Mouse (Mus musculus): ENCODE data around the gene Ceacam9.

Gene Ceacam9

DNA sequence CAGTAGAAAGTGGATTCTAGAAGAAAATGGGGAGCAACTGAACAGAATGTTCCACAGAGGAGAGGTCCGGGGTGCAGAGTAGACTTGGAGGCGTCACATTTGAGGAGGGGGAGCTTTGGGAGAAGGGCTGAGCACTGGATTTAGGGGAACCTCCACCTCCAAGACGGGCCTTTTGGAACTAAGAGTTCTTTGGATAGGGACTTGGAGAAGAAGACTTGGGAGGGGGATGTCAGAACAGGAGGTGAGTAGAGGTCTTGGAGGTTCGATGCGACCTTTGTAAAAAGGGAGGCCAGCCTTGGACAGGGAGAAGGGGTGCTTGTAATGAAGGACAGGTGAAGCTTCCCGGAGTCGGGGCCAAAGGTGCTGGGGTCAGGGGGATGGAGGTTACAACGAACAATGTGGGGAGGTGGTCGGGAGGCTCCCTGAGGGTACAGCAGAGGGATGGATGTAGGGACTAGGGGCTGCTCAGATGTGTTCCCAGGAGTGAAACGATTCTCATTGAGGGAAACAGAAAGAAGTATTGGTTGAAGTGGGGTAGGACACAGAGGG, 17.4 kb downstream of the Ceacam9 start:
- peak in 1 of 2 experiments; percentile 13 for DNase-seq (ENCODE audit: low spot score in 2 of 2)

DNA sequence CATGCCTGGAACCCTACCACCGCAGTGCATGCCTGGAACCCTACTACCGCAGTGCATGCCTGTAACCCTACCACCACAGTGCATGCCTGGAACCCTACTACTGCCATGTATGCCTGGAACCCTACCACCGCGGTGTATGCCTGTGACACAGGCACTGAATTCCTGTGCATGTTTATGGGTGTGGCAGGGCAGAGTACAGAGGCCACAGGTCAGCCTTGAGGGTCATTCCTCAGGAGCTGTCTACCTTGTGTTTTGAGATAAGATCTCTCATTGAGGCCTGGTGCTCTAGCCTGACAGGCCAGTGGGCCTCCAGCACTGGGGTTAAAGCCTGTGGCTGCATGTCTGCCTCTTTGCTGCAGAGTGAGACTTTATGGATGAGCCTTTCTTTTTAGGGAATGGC, 23.6 kb downstream of the Ceacam9 start:
- no peak for DNase-seq (ENCODE audit: low spot score in 2 of 2)

DNA sequence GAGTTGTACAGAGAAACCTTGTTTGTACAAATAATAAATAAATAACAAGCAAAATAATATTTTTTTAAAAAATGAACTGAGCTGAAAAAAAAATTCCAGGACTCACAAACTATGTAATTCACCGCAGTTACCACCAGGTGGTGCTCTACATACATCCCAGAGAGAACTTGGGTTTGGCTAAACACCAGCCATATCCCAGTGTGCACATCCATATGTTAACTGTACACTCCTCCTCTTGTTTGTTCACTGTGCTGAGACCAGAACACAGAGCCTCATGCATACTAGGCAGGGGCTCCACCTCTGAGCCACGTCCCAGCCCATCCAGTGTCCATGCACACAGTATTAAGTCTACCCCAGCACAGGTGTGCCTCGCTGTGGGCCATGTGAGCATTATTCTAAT, 24.4 kb downstream of the Ceacam9 start:
- peak; percentile 17 to 64 for DNase-seq (ENCODE audit: low spot score in 2 of 2)

DNA sequence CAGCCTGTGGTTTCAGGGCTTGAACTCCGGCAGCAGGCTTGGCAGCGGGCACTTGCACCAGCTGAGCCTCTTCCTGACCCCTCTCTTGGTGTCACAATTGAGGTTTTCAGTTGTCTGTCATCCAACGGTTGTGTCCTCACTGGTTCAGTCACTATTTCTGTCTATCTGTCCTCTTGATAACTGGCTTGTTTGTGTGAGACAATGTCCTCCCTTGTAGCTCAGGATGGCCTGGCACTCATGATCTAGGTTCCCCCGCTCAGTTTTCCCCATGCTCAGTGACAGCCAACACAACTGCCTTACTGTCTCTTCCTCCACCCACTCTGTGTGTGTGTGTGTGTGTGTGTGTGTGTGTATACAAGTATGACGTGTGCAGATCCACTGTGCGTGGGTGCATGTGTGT, 25.9 kb downstream of the Ceacam9 start:
- no peak for DNase-seq (ENCODE audit: low spot score in 2 of 2)

DNA sequence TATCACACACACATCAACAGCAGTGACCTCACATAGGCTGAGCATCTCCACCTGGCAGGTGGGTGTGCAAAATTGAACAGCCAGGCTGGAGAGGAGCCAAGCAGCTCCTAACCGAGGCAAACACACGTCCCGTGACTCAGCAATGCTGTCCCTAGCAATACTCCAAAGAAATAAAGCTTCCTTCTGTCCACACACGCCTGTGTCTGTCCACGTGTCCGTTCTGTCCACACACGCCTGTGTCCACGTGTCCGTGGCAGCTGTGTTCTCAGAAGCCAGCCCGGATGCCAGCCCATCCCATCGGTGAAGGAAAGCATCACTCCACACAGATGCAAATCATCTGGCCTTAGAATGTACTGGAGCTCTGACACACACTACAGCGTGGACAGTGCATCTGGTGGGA, 30.3 kb downstream of the Ceacam9 start:
- no peak for DNase-seq (ENCODE audit: low spot score in 2 of 2)

DNA sequence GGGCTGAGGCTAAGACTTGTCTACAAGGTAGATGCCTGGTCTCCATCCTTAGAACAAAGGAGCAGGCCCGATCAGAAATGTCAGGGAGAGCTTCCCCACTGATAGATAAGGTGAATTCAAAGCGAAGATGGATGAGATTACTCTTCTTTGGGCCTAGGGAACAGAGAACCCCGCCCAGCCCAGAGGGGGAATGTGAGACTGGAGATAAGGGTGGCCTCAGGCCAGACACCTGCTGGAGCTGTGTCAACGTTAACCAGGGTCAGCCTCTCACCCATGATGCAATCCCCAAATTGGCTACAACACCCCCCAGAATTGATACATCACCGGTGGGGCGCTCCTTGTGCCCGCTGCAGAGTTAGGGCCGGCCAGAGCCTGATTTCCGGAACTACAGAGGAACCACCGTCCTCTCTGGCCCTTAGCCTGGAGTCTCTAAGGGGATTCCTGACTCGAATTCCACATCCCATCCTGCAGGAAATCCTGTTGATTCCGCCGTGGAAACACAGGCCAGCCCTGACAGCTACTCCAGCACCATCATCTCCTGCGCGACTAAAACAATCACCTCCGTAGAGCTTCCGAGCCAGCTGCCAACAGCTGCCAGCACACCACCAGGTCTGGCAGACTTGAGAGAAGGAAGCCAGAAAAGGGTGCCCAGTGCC, 33.8 kb downstream of the Ceacam9 start:
- DNase-seq (ENCODE audit: low spot score in 2 of 2), result no peak

DNA sequence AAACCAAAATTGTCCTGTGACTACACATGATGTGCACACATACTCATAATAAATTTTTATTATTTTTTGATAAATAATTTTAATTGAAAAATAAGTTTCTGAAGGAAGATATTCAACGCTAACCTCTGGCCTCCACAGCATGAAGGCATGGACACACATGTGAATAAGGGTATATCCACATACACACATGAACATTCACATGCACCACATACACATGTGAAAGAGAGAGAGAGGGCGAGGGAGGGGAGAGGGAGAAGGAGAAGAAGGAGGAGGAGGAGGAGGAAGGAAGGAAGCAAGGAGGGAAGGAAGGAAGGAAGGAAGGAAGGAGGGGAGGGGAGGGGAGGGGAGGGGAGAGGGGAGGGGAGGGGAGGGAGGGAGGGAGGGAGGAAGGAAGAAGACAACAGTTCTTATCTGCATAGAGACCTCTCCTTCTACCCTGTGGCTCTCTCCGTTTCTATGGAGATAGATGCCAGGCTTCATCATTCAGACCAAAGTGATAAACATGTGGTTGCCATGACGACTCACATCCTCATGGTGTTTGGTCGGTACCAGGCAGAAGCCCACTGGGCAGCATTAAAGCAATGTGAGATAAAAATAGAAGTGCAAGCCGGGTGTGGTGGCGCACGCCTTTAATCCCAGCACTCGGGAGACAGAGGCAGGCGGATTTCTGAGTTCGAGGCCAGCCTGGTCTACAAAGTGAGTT, 37.3 kb downstream of the Ceacam9 start:
- no peak for DNase-seq (ENCODE audit: low spot score in 2 of 2)

DNA sequence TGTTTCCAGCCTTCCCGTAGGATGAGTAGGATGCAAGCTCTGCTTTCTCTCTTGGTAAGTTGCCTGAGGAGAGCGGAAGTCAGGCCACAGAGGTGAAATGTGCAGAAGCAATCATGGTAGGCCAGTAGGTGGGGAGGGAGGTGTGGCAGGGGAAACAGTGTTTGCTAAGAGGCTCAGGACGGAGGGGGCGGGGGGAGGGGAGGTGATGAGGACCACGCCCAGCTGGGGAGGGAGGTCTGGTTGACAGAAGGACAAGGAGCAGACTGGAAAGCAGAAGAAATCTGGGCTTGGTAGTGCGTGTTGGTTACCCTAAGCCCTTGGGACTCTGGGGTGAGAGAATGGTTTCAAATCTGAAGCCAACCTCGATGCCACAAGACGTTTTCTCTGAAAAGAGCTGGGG, 38.6 kb downstream of the Ceacam9 start:
- no peak for DNase-seq (ENCODE audit: low spot score in 2 of 2)

DNA sequence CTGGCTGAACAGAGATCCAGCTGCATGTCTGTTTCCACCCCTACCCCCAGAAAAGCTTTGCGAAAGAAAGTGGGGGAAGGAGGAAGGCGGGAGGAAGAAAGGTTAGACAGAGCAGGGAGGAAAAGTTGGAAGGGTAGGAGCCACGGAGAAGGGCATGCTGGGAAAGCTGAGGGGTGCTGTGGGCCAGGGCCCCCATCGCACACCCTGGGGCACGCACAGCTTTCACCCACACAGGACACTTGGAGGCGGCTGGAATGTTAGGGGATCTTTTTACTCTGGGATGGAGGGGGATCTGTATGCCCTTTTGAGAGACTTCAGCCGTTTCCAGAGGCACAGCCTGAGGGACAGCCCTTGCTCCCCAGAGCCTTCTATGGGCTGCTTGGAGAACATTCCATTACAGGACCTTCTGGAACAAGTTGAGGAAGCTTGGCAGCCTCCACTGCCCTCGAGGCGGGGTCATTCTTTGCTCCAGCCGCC, 39.3 kb downstream of the Ceacam9 start:
- no peak for DNase-seq (ENCODE audit: low spot score in 2 of 2)

DNA sequence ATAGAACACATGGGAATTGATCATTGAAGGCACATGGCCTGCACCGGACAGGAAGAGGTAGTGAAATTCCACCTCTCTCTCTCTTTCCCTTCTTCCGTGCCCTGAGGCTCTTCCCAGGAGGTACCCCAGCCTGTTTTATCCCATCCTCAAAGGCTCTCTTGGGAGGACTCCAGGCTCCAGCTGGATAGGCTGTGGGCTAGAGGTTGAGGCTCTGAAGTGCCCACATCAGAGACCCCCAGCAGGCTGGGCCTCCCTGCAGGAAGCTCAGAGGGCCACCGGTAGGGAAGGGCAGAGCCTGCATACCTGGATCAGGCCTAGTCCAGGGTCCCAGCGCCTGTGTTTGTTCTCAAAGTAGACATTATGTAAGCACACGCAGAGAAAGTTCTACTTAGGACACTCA, 39.9 kb downstream of the Ceacam9 start:
- no peak for DNase-seq (ENCODE audit: low spot score in 2 of 2)

DNA sequence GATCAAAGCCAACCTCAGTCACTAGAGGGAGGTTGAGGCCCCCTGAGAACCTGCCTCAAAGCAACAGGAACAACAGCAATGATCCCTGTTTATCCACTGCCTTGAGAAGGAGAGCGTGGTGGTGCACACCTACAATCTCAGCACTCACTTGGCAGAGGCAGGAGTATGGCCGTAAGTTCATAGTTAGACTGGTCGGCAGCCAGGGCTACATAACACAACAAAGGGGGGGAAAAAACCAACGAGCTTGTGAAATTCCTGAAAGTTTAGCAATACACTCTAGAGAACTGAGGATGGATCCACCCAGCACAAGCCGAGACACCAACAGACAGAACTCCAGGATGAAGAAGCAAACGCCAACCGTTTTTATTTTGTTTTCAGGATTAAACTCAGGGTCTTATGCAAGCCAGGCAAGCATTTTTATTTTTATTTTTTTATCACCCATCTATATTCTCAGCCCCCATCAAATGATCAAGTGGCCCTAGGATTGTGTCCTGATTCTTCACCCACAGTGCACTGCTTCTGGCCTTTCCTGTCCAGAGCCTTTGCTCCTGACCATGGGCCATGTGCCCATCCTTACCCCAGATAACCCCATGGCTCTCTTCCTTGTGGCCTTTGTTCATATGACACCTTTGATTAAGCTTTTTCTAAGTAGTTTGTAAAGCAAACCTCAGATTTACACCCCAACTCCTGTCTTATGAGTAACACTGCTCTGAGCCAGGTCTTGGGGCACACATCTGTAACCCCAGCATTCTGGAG, 41.9 kb downstream of the Ceacam9 start:
- DNase-seq (ENCODE audit: low spot score in 2 of 2), result no peak

DNA sequence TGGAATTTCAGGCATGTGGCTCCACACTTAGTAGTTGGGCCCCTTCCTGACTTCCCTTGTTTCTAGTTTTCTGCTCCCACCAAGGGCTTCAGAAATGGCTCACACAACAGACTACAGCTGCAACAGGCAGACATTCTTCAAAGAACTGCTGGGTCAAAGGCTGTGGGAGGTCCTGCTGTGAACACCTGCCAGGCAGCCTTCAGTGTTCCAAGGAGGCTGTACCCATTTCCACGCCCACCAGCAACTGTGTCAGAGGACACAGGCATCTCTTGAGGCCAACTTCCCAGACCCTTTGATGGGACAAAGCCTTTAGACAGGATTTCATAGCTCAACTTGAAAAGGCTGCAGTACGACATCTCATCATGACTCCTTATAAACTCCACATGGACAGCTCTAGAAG, 44.7 kb downstream of the Ceacam9 start:
- peak; percentile 67 to 74 for DNase-seq (ENCODE audit: low spot score in 2 of 2)
